Comparison of ENCODE assay signal across 9 mouse cellular contexts in the genomic region with DNA sequence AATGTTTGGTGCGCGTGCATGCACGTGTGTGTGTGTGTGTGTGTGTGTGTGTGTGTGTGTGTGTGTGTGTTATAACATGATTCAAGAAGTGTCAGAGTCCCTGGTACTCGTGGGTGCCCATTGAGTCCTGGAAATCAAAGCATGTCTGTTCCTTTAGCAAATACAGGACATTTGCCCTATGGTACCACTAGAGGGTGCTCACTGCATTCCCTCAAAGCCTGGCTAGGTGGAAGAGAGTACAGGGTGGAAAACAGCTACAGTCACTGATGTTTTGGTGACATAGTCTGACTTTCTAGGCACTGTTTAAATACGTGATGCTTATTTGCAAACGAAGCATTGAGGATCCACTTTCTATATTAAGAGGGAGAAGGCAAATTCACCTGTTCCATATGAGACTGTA. TPM values are rescaled to one million over a fixed set of nuclear protein-coding genes. Genes with fewer than 3 reads are reported as not detected.
DNase-seq lines count a peak whose midpoint lies in the region; ATAC-seq and TF ChIP-seq lines count a peak whose summit lies in the region.
"Had no signal": no experiment of that assay in that cellular context is flagged by ENCODE, and none has a peak within 500 bp of the region (broad histone marks: within the 10 kb centered on the region; RNA-seq: fewer than 3 reads in every experiment).

No protein-coding gene starts in this region.

- peak; percentile 5 for DNase-seq in ovary, postnatal 14 days (ENCODE audit: low spot score)
- DNase-seq in ovary, postnatal 36 days (ENCODE audit: low spot score) = no peak
- DNase-seq in cerebellum, adult 11 months = peak; percentile 26
- peak; percentile 88 for DNase-seq in forebrain, embryonic 14.5 days (ENCODE audit: low spot score)
- DNase-seq in left cerebral cortex, postnatal 4 days = peak; percentile 45
- peak; percentile 15 for DNase-seq in yolk sac, embryonic 10.5 days (ENCODE audit: low spot score)

- peak; percentile 84 for ATAC-seq in forebrain, embryonic 14.5 days
- ATAC-seq in intestine, postnatal 0 days = no peak
- peak; percentile 92 for ATAC-seq in midbrain, embryonic 16.5 days

- 0 out of 2 replicates have a peak, but pooled peaks cover 2% of the 10 kb centered on the region for H3K27me3 ChIP-seq in forebrain, embryonic 14.5 days (replicated peaks; ENCODE audit: control insufficient read depth, insufficient read depth, low read length)
- no peaks in the 10 kb centered on the region for H3K27me3 ChIP-seq in intestine, postnatal 0 days (replicated peaks; ENCODE audit: control insufficient read depth, insufficient read depth, low read length)
- no peaks in the 10 kb centered on the region for H3K27me3 ChIP-seq in midbrain, embryonic 16.5 days (ENCODE audit: control insufficient read depth, insufficient read depth, low read depth, low read length)
- H3K27me3 ChIP-seq: embryonic facial prominence, embryonic 12.5 days had no signal

- H3K4me2 ChIP-seq in forebrain, embryonic 14.5 days (ENCODE audit: low read length) = no peak overlapping the region
- H3K4me2 ChIP-seq in intestine, postnatal 0 days (replicated peaks; ENCODE audit: low read depth) = no peak overlapping the region
- no peak overlapping the region for H3K4me2 ChIP-seq in midbrain, embryonic 16.5 days (ENCODE audit: low read length)
- H3K4me2 ChIP-seq: embryonic facial prominence, embryonic 12.5 days had no signal

- H3K27ac ChIP-seq in forebrain, embryonic 14.5 days (ENCODE audit: low read depth, low read length) = no peak overlapping the region
- H3K27ac ChIP-seq in intestine, postnatal 0 days (ENCODE audit: low read depth, low read length) = no peak overlapping the region
- no peak overlapping the region for H3K27ac ChIP-seq in midbrain, embryonic 16.5 days (ENCODE audit: low read length)
- H3K27ac ChIP-seq: embryonic facial prominence, embryonic 12.5 days had no signal

- intact Hi-C loops in left cerebral cortex, postnatal 4 days (cut with DNase I) = loop anchor here (5.0 to 10.0 kb wide), 2 partner anchors 525 to 1012 kb away; no protein-coding TSS in a partner anchor

- H3K4me1 ChIP-seq in forebrain, embryonic 14.5 days (ENCODE audit: control insufficient read depth, insufficient read depth, low read length) = no peaks in the 10 kb centered on the region
- no peaks in the 10 kb centered on the region for H3K4me1 ChIP-seq in intestine, postnatal 0 days (replicated peaks; ENCODE audit: control insufficient read depth, insufficient read depth, low read length)
- no peaks in the 10 kb centered on the region for H3K4me1 ChIP-seq in midbrain, embryonic 16.5 days (ENCODE audit: control insufficient read depth, insufficient read depth, low read length)
- H3K4me1 ChIP-seq: embryonic facial prominence, embryonic 12.5 days had no signal

- H3K9me3 ChIP-seq in forebrain, embryonic 14.5 days (replicated peaks; ENCODE audit: control insufficient read depth, low read length) = no peaks in the 10 kb centered on the region
- H3K9me3 ChIP-seq in intestine, postnatal 0 days (ENCODE audit: control insufficient read depth) = no peaks in the 10 kb centered on the region
- no peaks in the 10 kb centered on the region for H3K9me3 ChIP-seq in midbrain, embryonic 16.5 days (replicated peaks; ENCODE audit: control insufficient read depth, low read length, poor library complexity, severe bottlenecking)
- H3K9me3 ChIP-seq: embryonic facial prominence, embryonic 12.5 days had no signal

- H3K9ac ChIP-seq in forebrain, embryonic 14.5 days (ENCODE audit: low read length) = no peak overlapping the region
- no peak overlapping the region for H3K9ac ChIP-seq in intestine, postnatal 0 days (ENCODE audit: low read depth, low read length)
- no peak overlapping the region for H3K9ac ChIP-seq in midbrain, embryonic 16.5 days (ENCODE audit: low read depth, low read length)
- H3K9ac ChIP-seq: embryonic facial prominence, embryonic 12.5 days had no signal

- H3K36me3 ChIP-seq in forebrain, embryonic 14.5 days (ENCODE audit: control insufficient read depth, insufficient read depth, low read length) = no peaks in the 10 kb centered on the region
- no peaks in the 10 kb centered on the region for H3K36me3 ChIP-seq in intestine, postnatal 0 days (ENCODE audit: control insufficient read depth, insufficient read depth)
- H3K36me3 ChIP-seq in midbrain, embryonic 16.5 days (ENCODE audit: control insufficient read depth, insufficient read depth, low read length) = no peaks in the 10 kb centered on the region
- H3K36me3 ChIP-seq: embryonic facial prominence, embryonic 12.5 days had no signal

- peak; percentile 97 for TF ChIP-seq CTCF in intestine, postnatal 0 days (IDR thresholded peaks at IDR 0.05; ENCODE audit: low read depth)

- WGBS in forebrain, embryonic 14.5 days = 4% methylated on average over 6 of the region's 6 CpGs
- 6% methylated on average over 6 of the region's 6 CpGs for WGBS in intestine, postnatal 0 days
- WGBS in midbrain, embryonic 16.5 days = 2% methylated on average over 6 of the region's 6 CpGs

- H3K4me3 ChIP-seq in forebrain, embryonic 14.5 days (ENCODE audit: low read depth, low read length) = no peak overlapping the region
- no peak overlapping the region for H3K4me3 ChIP-seq in intestine, postnatal 0 days (ENCODE audit: low read depth, low read length)
- H3K4me3 ChIP-seq in midbrain, embryonic 16.5 days (ENCODE audit: low read depth, low read length) = no peak overlapping the region
- H3K4me3 ChIP-seq: embryonic facial prominence, embryonic 12.5 days had no signal

RNA-seq across cellular contexts. Expression of gene Olfr220, which starts 27.9 kb away (rescaled TPM):
- not detected in 2 replicates for polyA plus RNA-seq in forebrain, embryonic 14.5 days (2014; fragmentation: Nextera tagmentation; extraction: Ambion mirVana)
- not detected in 2 replicates for polyA plus RNA-seq in intestine, postnatal 0 days (2015; fragmentation: Nextera tagmentation; extraction: Ambion mirVana)
- not detected for total RNA-seq in left cerebral cortex, postnatal 4 days (2021)
- not detected in 2 replicates for polyA plus RNA-seq in midbrain, embryonic 16.5 days (2015; fragmentation: Nextera tagmentation; extraction: Ambion mirVana)
- polyA plus RNA-seq: embryonic facial prominence, embryonic 12.5 days had no signal

RNA-seq across cellular contexts. Expression of gene Fmn2, which starts 31.9 kb away (rescaled TPM):
- polyA plus RNA-seq in forebrain, embryonic 14.5 days (2014; fragmentation: Nextera tagmentation; extraction: Ambion mirVana) = 5.0 and 6.4 TPM in 2 replicates
- 0.25 and 0.30 TPM in 2 replicates for polyA plus RNA-seq in intestine, postnatal 0 days (2015; fragmentation: Nextera tagmentation; extraction: Ambion mirVana)
- total RNA-seq in left cerebral cortex, postnatal 4 days (2021) = 10 to 100 TPM; 44.4 to 46.6 TPM
- polyA plus RNA-seq in midbrain, embryonic 16.5 days (2015; fragmentation: Nextera tagmentation; extraction: Ambion mirVana) = 7.6 and 8.8 TPM in 2 replicates

RNA-seq across cellular contexts. Expression of gene Olfr414, which starts 45.9 kb away (rescaled TPM):
- not detected in 2 replicates for polyA plus RNA-seq in forebrain, embryonic 14.5 days (2014; fragmentation: Nextera tagmentation; extraction: Ambion mirVana)
- polyA plus RNA-seq in intestine, postnatal 0 days (2015; fragmentation: Nextera tagmentation; extraction: Ambion mirVana) = not detected in 2 replicates
- not detected for total RNA-seq in left cerebral cortex, postnatal 4 days (2021)
- not detected in 2 replicates for polyA plus RNA-seq in midbrain, embryonic 16.5 days (2015; fragmentation: Nextera tagmentation; extraction: Ambion mirVana)
- polyA plus RNA-seq: embryonic facial prominence, embryonic 12.5 days had no signal
